Mouse (Mus musculus) megakaryocyte, embryonic 14.5 days (primary cell): ENCODE data around the gene Tspan11.

Source experiments
- FLI1 ChIP-seq: IDR thresholded peaks from 2 replicates; pipeline ENCODE4 v1.6.1; 2012; ENCODE audit warnings: low read length, inconsistent platforms, mixed read lengths
- GATA1 ChIP-seq: IDR thresholded peaks from 3 replicates; pipeline ENCODE4 v1.6.1; 2012; ENCODE audit warnings: mixed read lengths, low read length, inconsistent platforms, borderline replicate concordance

DNA sequence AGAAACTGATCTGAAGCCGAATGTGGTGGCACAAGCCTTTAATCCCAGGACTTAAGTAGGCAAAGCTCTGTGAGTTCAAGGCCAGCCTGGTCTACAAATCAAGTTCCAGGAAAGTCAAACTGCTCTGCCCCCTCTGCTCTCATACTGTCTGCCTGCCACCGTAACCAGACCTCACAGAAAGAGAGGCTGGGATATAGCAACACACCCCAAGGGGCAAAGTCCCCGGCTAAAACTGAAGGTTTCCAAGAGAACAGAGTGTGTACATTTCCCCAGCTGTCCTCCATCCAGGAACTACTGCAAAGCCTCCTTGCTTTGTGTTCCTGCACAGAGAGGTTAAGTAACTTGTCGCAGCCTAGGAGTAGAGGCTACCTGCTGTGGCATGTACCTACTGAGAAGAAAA is 24.3 kb downstream of the Tspan11 start:
- TF ChIP-seq GATA1 (no peak), FLI1 (no peak)
